Mouse (Mus musculus): Measurements from ENCODE around the gene Mmab.

DNA sequence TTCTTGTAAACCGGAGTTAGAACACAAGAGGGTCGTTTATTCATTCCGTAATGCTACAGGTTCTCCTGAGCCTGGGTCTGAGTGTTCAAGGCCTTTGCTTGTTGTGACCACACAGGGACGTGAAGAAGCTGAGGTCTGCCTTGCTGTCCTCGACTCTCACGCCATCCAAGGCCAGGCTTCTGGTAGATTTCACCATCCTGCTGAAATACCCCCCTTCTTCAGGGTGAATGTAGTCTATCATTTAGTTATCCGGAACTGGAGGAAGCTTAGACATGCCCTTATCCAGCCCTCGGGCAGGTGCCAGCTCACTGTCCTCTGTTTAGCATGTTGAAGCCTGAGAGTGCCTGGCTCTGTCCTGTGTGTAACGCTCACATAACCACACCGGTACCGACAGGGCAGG, 35.0 kb downstream of the Mmab start:
- no peak for TF ChIP-seq CTCF (IDR thresholded peaks at IDR 0.05; ENCODE audit: borderline replicate concordance, insufficient read depth, low read depth, low read length)
- TF ChIP-seq POLR2A (IDR thresholded peaks at IDR 0.05; ENCODE audit: borderline replicate concordance, insufficient read depth, low read length) = no peak

All from cerebellum, adult 2 months (tissue).